Mouse (Mus musculus) myocyte (in vitro differentiated cells): ENCODE data around the gene Eif4a1.

Experiments
- CEBPB ChIP-seq: IDR thresholded peaks from 2 replicates; pipeline ENCODE4 v1.6.1; 2011; ENCODE audit warnings: mild to moderate bottlenecking, moderate library complexity; ENCODE audit not compliant: poor library complexity, insufficient read depth, severe bottlenecking
- E2F4 ChIP-seq: IDR thresholded peaks from one replicate; pipeline ENCODE4 v1.6.1; 2011; ENCODE audit warnings: mild to moderate bottlenecking, control low read depth, moderate library complexity; ENCODE audit not compliant: insufficient read depth
- MAX ChIP-seq: IDR thresholded peaks from one replicate; pipeline ENCODE4 v1.6.1; 2011; ENCODE audit warnings: low read depth, mild to moderate bottlenecking, control low read depth
- MYOD1 ChIP-seq, 3 experiments: IDR thresholded peaks; one replicate each; pipeline ENCODE4 v1.6.1; 2011; ENCODE audit warnings: control low read depth in 2 of 3, low read depth in 2 of 3, mild to moderate bottlenecking in 2 of 3, moderate library complexity in 1 of 3; ENCODE audit not compliant: insufficient read length in 2 of 3, control insufficient read depth in 1 of 3
- POLR2A ChIP-seq: IDR thresholded peaks from one replicate; pipeline ENCODE4 v1.6.1; 2011; ENCODE audit warnings: low read depth, mild to moderate bottlenecking, control low read depth, moderate library complexity; ENCODE audit not compliant: insufficient read length
- POLR2AphosphoS2 ChIP-seq: IDR thresholded peaks from one replicate; pipeline ENCODE4 v1.6.1; 2011; ENCODE audit warnings: low read depth, control low read depth; ENCODE audit not compliant: insufficient read length
- REST ChIP-seq: IDR thresholded peaks from one replicate; pipeline ENCODE4 v1.6.1; 2011; ENCODE audit warnings: mild to moderate bottlenecking, control low read depth, moderate library complexity; ENCODE audit not compliant: insufficient read depth, insufficient read length
- TCF12 ChIP-seq: IDR thresholded peaks from one replicate; pipeline ENCODE4 v1.6.1; 2011; ENCODE audit warnings: mild to moderate bottlenecking, control low read depth; ENCODE audit not compliant: poor library complexity, insufficient read depth, severe bottlenecking
- TCF3 ChIP-seq: IDR thresholded peaks from one replicate; pipeline ENCODE4 v1.6.1; 2011; ENCODE audit warnings: low read depth, control low read depth; ENCODE audit not compliant: insufficient read length
- USF1 ChIP-seq: IDR thresholded peaks from one replicate; pipeline ENCODE4 v1.6.1; 2011; ENCODE audit warnings: low read depth, mild to moderate bottlenecking, control low read depth, moderate library complexity

- TF ChIP-seq POLR2A (no peak), MYOD1 (IDR thresholded peaks at IDR 0.05; ENCODE audit: control insufficient read depth in 1 of 3, insufficient read length in 2 of 3, low read depth in 2 of 3) (no peak), E2F4 (no peak), MAX (no peak), CEBPB (no peak), TCF12 (no peak), USF1 (no peak), POLR2AphosphoS2 (no peak), REST (no peak), TCF3 (no peak)
Measured at GRCm38 (mm10) chr11:69695046-69695360, 22.8 kb upstream of the Eif4a1 start.
